In genomic region chr3:146039132-146039903, GRCm38 (mm10) we compare ENCODE assay signal across 16 mouse cellular contexts. TPM values are rescaled to one million over a fixed set of nuclear protein-coding genes. Genes with fewer than 3 reads are reported as not detected.
DNase-seq lines count a peak whose midpoint lies in the region; ATAC-seq and TF ChIP-seq lines count a peak whose summit lies in the region.
"Had no signal": no experiment of that assay in that cellular context is flagged by ENCODE, and none has a peak within 500 bp of the region (broad histone marks: within the 10 kb centered on the region; RNA-seq: fewer than 3 reads in every experiment).

No protein-coding gene starts in this region.

- H3K4me1 ChIP-seq in kidney, embryonic 15.5 days: peaks cover 23% of the 10 kb centered on the region; the same call in 1 of the 2 replicates
- peaks cover 5% of the 10 kb centered on the region; the same call in 1 of the 2 replicates for H3K4me1 ChIP-seq in kidney, adult 2 months (ENCODE audit: control insufficient read depth, insufficient read depth, low read length)
- H3K4me1 ChIP-seq in embryonic facial prominence, embryonic 13.5 days: no peaks in the 10 kb centered on the region
- H3K4me1 ChIP-seq in liver, embryonic 13.5 days (replicated peaks): 0 out of 2 replicates have a peak, but pooled peaks cover 2% of the 10 kb centered on the region
- H3K4me1 ChIP-seq in forebrain, embryonic 14.5 days (ENCODE audit: control insufficient read depth, insufficient read depth, low read length): no peaks in the 10 kb centered on the region
- H3K4me1 ChIP-seq: lung, embryonic 15.5 days; stomach, embryonic 15.5 days had no signal

- TF ChIP-seq CTCF in kidney, adult 2 months (conservative IDR thresholded peaks at IDR 0.05; ENCODE audit: insufficient read depth, insufficient read length, low read depth, low read length): no peak

- ATAC-seq in kidney, embryonic 15.5 days (replicated peaks; ENCODE audit: low FRiP score): no peak
- 0 out of 2 replicates have a peak, but pooled peaks have one; percentile 24 for ATAC-seq in embryonic facial prominence, embryonic 13.5 days (ENCODE audit: insufficient number of reproducible peaks, insufficient read depth, low FRiP score, low TSS enrichment, low read depth)
- ATAC-seq in liver, embryonic 13.5 days (ENCODE audit: low read depth): no peak
- ATAC-seq in forebrain, embryonic 14.5 days: no peak

- H3K4me2 ChIP-seq in kidney, embryonic 15.5 days: no peak overlapping the region
- H3K4me2 ChIP-seq in embryonic facial prominence, embryonic 13.5 days: no peak overlapping the region
- H3K4me2 ChIP-seq in liver, embryonic 13.5 days: 0 out of 2 replicates have a peak overlapping the region, but pooled peaks have one; percentile 11
- H3K4me2 ChIP-seq in forebrain, embryonic 14.5 days (ENCODE audit: low read length): no peak overlapping the region
- H3K4me2 ChIP-seq: heart, embryonic 12.5 days; hindbrain, embryonic 13.5 days; lung, embryonic 15.5 days; midbrain, embryonic 11.5 days; stomach, embryonic 15.5 days had no signal

- H3K36me3 ChIP-seq in kidney, embryonic 15.5 days: no peaks in the 10 kb centered on the region
- H3K36me3 ChIP-seq in kidney, adult 2 months (ENCODE audit: control insufficient read depth, insufficient read depth, low read length): no peaks in the 10 kb centered on the region
- H3K36me3 ChIP-seq in embryonic facial prominence, embryonic 13.5 days: no peaks in the 10 kb centered on the region
- no peaks in the 10 kb centered on the region for H3K36me3 ChIP-seq in liver, embryonic 13.5 days
- H3K36me3 ChIP-seq in forebrain, embryonic 14.5 days (ENCODE audit: control insufficient read depth, insufficient read depth, low read length): no peaks in the 10 kb centered on the region
- H3K36me3 ChIP-seq: heart, embryonic 12.5 days; hindbrain, embryonic 13.5 days; lung, embryonic 15.5 days; stomach, embryonic 15.5 days had no signal

- H3K27me3 ChIP-seq in kidney, embryonic 15.5 days: peaks cover 3% of the 10 kb centered on the region; the same call in 1 of the 2 replicates
- H3K27me3 ChIP-seq in kidney, adult 2 months (replicated peaks; ENCODE audit: control insufficient read depth, insufficient read depth, low read length): no peaks in the 10 kb centered on the region
- H3K27me3 ChIP-seq in embryonic facial prominence, embryonic 13.5 days: 0 out of 2 replicates have a peak, but pooled peaks cover 3% of the 10 kb centered on the region
- H3K27me3 ChIP-seq in liver, embryonic 13.5 days: peaks cover 3% of the 10 kb centered on the region; the same call in 1 of the 2 replicates
- H3K27me3 ChIP-seq in forebrain, embryonic 14.5 days (replicated peaks; ENCODE audit: control insufficient read depth, insufficient read depth, low read length): no peaks in the 10 kb centered on the region
- H3K27me3 ChIP-seq: heart, embryonic 12.5 days; hindbrain, embryonic 13.5 days; stomach, embryonic 15.5 days had no signal

- no peak overlapping the region for H3K9ac ChIP-seq in kidney, embryonic 15.5 days
- H3K9ac ChIP-seq in embryonic facial prominence, embryonic 13.5 days: no peak overlapping the region
- H3K9ac ChIP-seq in liver, embryonic 13.5 days: no peak overlapping the region
- H3K9ac ChIP-seq in forebrain, embryonic 14.5 days (ENCODE audit: low read length): no peak overlapping the region
- H3K9ac ChIP-seq: heart, embryonic 12.5 days; hindbrain, embryonic 13.5 days; lung, embryonic 15.5 days; stomach, embryonic 15.5 days had no signal

- no peak for TF ChIP-seq POLR2A in kidney, adult 2 months (IDR thresholded peaks at IDR 0.05; ENCODE audit: low read depth, low read length)

- no peaks in the 10 kb centered on the region for H3K9me3 ChIP-seq in kidney, embryonic 15.5 days (replicated peaks)
- no peaks in the 10 kb centered on the region for H3K9me3 ChIP-seq in embryonic facial prominence, embryonic 13.5 days
- H3K9me3 ChIP-seq in liver, embryonic 13.5 days (replicated peaks): no peaks in the 10 kb centered on the region
- no peaks in the 10 kb centered on the region for H3K9me3 ChIP-seq in forebrain, embryonic 14.5 days (replicated peaks; ENCODE audit: control insufficient read depth, low read length)
- H3K9me3 ChIP-seq: heart, embryonic 12.5 days; hindbrain, embryonic 13.5 days; lung, embryonic 15.5 days; stomach, embryonic 15.5 days had no signal

- H3K27ac ChIP-seq in kidney, embryonic 15.5 days: 0 out of 2 replicates have a peak overlapping the region, but pooled peaks have one; percentile 15
- no peak overlapping the region for H3K27ac ChIP-seq in kidney, adult 2 months (ENCODE audit: insufficient read depth, low read depth, low read length)
- H3K27ac ChIP-seq in embryonic facial prominence, embryonic 13.5 days: no peak overlapping the region
- H3K27ac ChIP-seq in liver, embryonic 13.5 days: no peak overlapping the region; the same call in 1 of the 2 replicates
- H3K27ac ChIP-seq in forebrain, embryonic 14.5 days (ENCODE audit: low read depth, low read length): no peak overlapping the region
- H3K27ac ChIP-seq: hindbrain, embryonic 13.5 days; lung, embryonic 15.5 days; stomach, embryonic 15.5 days had no signal

- WGBS in kidney, embryonic 15.5 days: 58% methylated on average over 12 of the region's 12 CpGs
- WGBS in kidney, adult 2 months: 58% methylated on average over 12 of the region's 12 CpGs
- 57% methylated on average over 12 of the region's 12 CpGs for WGBS in embryonic facial prominence, embryonic 13.5 days
- WGBS in liver, embryonic 13.5 days (ENCODE audit: insufficient replicate concordance): 41% methylated on average over 12 of the region's 12 CpGs
- 55% methylated on average over 12 of the region's 12 CpGs for WGBS in forebrain, embryonic 14.5 days

- intact Hi-C loops in heart, postnatal 36 days (cut with DNase I): no loop called here

- no peak overlapping the region for H3K4me3 ChIP-seq in kidney, embryonic 15.5 days (replicated peaks)
- H3K4me3 ChIP-seq in kidney, adult 2 months (ENCODE audit: insufficient read depth, low read depth, low read length): no peak overlapping the region
- no peak overlapping the region for H3K4me3 ChIP-seq in embryonic facial prominence, embryonic 13.5 days
- H3K4me3 ChIP-seq in liver, embryonic 13.5 days (replicated peaks): no peak overlapping the region
- H3K4me3 ChIP-seq in forebrain, embryonic 14.5 days (ENCODE audit: low read depth, low read length): no peak overlapping the region
- H3K4me3 ChIP-seq: erythroblast, embryonic 14.5 days; heart, embryonic 12.5 days; hindbrain, embryonic 13.5 days; lung, embryonic 15.5 days; stomach, embryonic 15.5 days had no signal

- no peak for DNase-seq in kidney, adult 2 months
- DNase-seq in liver, embryonic 13.5 days: no peak
- DNase-seq in thymus, postnatal 10 days (ENCODE audit: low spot score in 2 of 2): peak; percentile 63 to 69
- no peak for DNase-seq in frontal cortex, postnatal 36 days (ENCODE audit: low spot score in 2 of 2)
- DNase-seq in forebrain, embryonic 14.5 days (ENCODE audit: low spot score): no peak
- no peak for DNase-seq in heart, postnatal 36 days
- DNase-seq: adrenal gland, adult 8-10 months; cerebellum, postnatal 25 days had no signal

RNA-seq across cellular contexts. Expression of gene Syde2, which starts 51.6 kb away (rescaled TPM):
- polyA plus RNA-seq in kidney, embryonic 15.5 days (2015; fragmentation: Nextera tagmentation; extraction: Ambion mirVana): 1.4 and 1.8 TPM in 2 replicates
- polyA plus RNA-seq in kidney, adult 2 months (2012; rRNA removed): 6.1 and 6.3 TPM in 2 replicates
- 1.8 and 2.1 TPM in 2 replicates for polyA plus RNA-seq in embryonic facial prominence, embryonic 13.5 days (2015; fragmentation: Nextera tagmentation; extraction: Ambion mirVana)
- polyA plus RNA-seq in liver, embryonic 13.5 days (2015; fragmentation: Nextera tagmentation; extraction: Ambion mirVana): 0.35 and 0.63 TPM in 2 replicates
- polyA plus RNA-seq in forebrain, embryonic 14.5 days (2014; fragmentation: Nextera tagmentation; extraction: Ambion mirVana): 0.52 and 0.67 TPM in 2 replicates
- total RNA-seq in heart, postnatal 36 days (2021): 10 to 100 TPM; 13.8 to 18.6 TPM
- polyA plus RNA-seq: erythroblast, embryonic 14.5 days had no signal

Comparison
In these comparisons a context has a peak if more than half of its experiments do, and no peak if none do; other contexts are left out.
1. DNase-seq: peak in thymus, postnatal 10 days (2 of 2); none in kidney, adult 2 months (single experiment), liver, embryonic 13.5 days (single experiment), frontal cortex, postnatal 36 days (0 of 2), forebrain, embryonic 14.5 days (single experiment) and heart, postnatal 36 days (0 of 2).